ENCODE assay signal across 27 mouse cellular contexts in genomic region chr11:20022462-20022861, GRCm38 (mm10).
DNase-seq lines count a peak whose midpoint lies in the region; ATAC-seq and TF ChIP-seq lines count a peak whose summit lies in the region.
"Had no signal": no experiment of that assay in that cellular context is flagged by ENCODE, and none has a peak within 500 bp of the region (broad histone marks: within the 10 kb centered on the region; RNA-seq: fewer than 3 reads in every experiment).

No protein-coding gene starts in this region.

- no peak for TF ChIP-seq CTCF in liver, embryonic 14.5 days (IDR thresholded peaks at IDR 0.05; ENCODE audit: low read depth)

- peaks cover 62% of the 10 kb centered on the region for H3K36me3 ChIP-seq in erythroblast, embryonic 14.5 days (ENCODE audit: control insufficient read depth)
- H3K36me3 ChIP-seq in liver, embryonic 14.5 days (replicated peaks; ENCODE audit: control insufficient read depth, insufficient read depth, low read depth): peaks cover 31% of the 10 kb centered on the region

- H3K9me3 ChIP-seq in erythroblast, embryonic 14.5 days (ENCODE audit: control insufficient read depth, low read length): peaks cover 34% of the 10 kb centered on the region
- H3K9me3 ChIP-seq in liver, embryonic 14.5 days (ENCODE audit: control insufficient read depth, low read length): peaks cover 16% of the 10 kb centered on the region

- ATAC-seq in liver, embryonic 14.5 days (ENCODE audit: insufficient read depth): peak; percentile 97
- peak; percentile 94 for ATAC-seq in megakaryocyte-erythroid progenitor cell, adult 5-6 weeks (replicated peaks; ENCODE audit: low FRiP score, low TSS enrichment, poor library complexity, severe bottlenecking)
- ATAC-seq: forebrain, embryonic 15.5 days; midbrain, embryonic 13.5 days had no signal

- TF ChIP-seq EP300 in liver, embryonic 14.5 days (IDR thresholded peaks at IDR 0.05; ENCODE audit: low read depth): peak; percentile 85

- H3K4me2 ChIP-seq in liver, embryonic 14.5 days (ENCODE audit: low read depth): peak overlapping the region; percentile 69
- H3K4me2 ChIP-seq: embryonic facial prominence, embryonic 13.5 days; forebrain, embryonic 15.5 days; heart, embryonic 11.5 days; hindbrain, embryonic 12.5 days; midbrain, embryonic 13.5 days; neural tube, embryonic 12.5 days had no signal

- peak overlapping the region; percentile 40; the same call in 1 of the 2 replicates for H3K9ac ChIP-seq in liver, embryonic 14.5 days (replicated peaks)
- H3K9ac ChIP-seq: embryonic facial prominence, embryonic 13.5 days; forebrain, embryonic 15.5 days; hindbrain, embryonic 12.5 days; midbrain, embryonic 13.5 days; neural tube, embryonic 12.5 days had no signal

- peak overlapping the region; percentile 85 for H3K27ac ChIP-seq in liver, embryonic 14.5 days
- H3K27ac ChIP-seq: embryonic facial prominence, embryonic 13.5 days; forebrain, embryonic 15.5 days; hindbrain, embryonic 12.5 days; midbrain, embryonic 13.5 days; neural tube, embryonic 12.5 days had no signal

- WGBS in liver, embryonic 14.5 days (ENCODE audit: insufficient replicate concordance): 28% methylated on average over 2 of the region's 2 CpGs

- peaks cover 3% of the 10 kb centered on the region; the same call in 1 of the 2 replicates for H3K27me3 ChIP-seq in erythroblast, embryonic 14.5 days (ENCODE audit: control insufficient read depth)
- no peaks in the 10 kb centered on the region for H3K27me3 ChIP-seq in liver, embryonic 14.5 days (ENCODE audit: control insufficient read depth, insufficient read depth, low read length)
- H3K27me3 ChIP-seq: CH12.LX; embryonic facial prominence, embryonic 13.5 days; forebrain, embryonic 15.5 days; hindbrain, embryonic 12.5 days; midbrain, embryonic 13.5 days; neural tube, embryonic 12.5 days had no signal

- DNase-seq in c-Kit-negative CD71-positive TER-119-positive erythroid progenitor cells, embryonic 14.5 days (ENCODE audit: low read depth, low spot score): peak; percentile 40
- peak in 2 of 3 experiments; percentile 50 to 56 for DNase-seq in liver, embryonic 14.5 days (ENCODE audit: low read depth in 3 of 3, low spot score in 3 of 3)
- no peak for DNase-seq in kidney, adult 11 months
- no peak for DNase-seq in adrenal gland, postnatal 36 days
- DNase-seq in neural tube, embryonic 10.5 days (ENCODE audit: extremely low spot score, low spot score): no peak
- DNase-seq: adrenal gland, postnatal 14 days; B cell, adult 2 months; cerebellum, adult 11-12 months; cerebellum, postnatal 10 days; embryo, embryonic 11 days; gastrocnemius, postnatal 14 days; heart, adult 11 months; kidney, adult 8-10 months; kidney, postnatal 14 days; lung, adult 18-20 months; lung, postnatal 10 days; thymus, adult 2 months; thymus, postnatal 4 days had no signal

- H3K4me1 ChIP-seq in erythroblast, embryonic 14.5 days (ENCODE audit: control insufficient read depth): peaks cover 67% of the 10 kb centered on the region
- peaks cover 6 to 20% of the 10 kb centered on the region in 2 experiments for H3K4me1 ChIP-seq in liver, embryonic 14.5 days (replicated peaks; ENCODE audit: control insufficient read depth in 2 of 2, insufficient read depth in 2 of 2, low read length in 1 of 2)
- H3K4me1 ChIP-seq: embryonic facial prominence, embryonic 13.5 days; forebrain, embryonic 15.5 days; hindbrain, embryonic 12.5 days; midbrain, embryonic 13.5 days; neural tube, embryonic 12.5 days had no signal

- peak overlapping the region; percentile 44 for H3K4me3 ChIP-seq in erythroblast, embryonic 14.5 days (replicated peaks)
- 0 out of 4 replicates have a peak overlapping the region, but pooled peaks of 1 of the 2 experiments have one; percentile 6 for H3K4me3 ChIP-seq in liver, embryonic 14.5 days (ENCODE audit: insufficient read depth in 1 of 2, low read depth in 2 of 2, low read length in 2 of 2)
- H3K4me3 ChIP-seq: embryonic facial prominence, embryonic 13.5 days; forebrain, embryonic 15.5 days; hindbrain, embryonic 12.5 days; midbrain, embryonic 13.5 days; neural tube, embryonic 12.5 days had no signal

Comparison
In these comparisons a context has a peak if more than half of its experiments do, and no peak if none do; other contexts are left out.
1. DNase-seq: peak in c-Kit-negative CD71-positive TER-119-positive erythroid progenitor cells, embryonic 14.5 days (single experiment) and liver, embryonic 14.5 days (2 of 3); none in kidney, adult 11 months (single experiment), adrenal gland, postnatal 36 days (0 of 2) and neural tube, embryonic 10.5 days (single experiment).